Mouse (Mus musculus) fat pad, adult 2 months (tissue): ENCODE measurements at regions not wholly inside any gene's neighbourhood (a gene's known extent, or its start where the extent isn't known, plus 50 kb on each side); places are given as distances from the start of the nearest gene placed in this dataset.

Experiments
- DNase-seq: peaks from one replicate; pipeline ENCODE4 v3.0.0-alpha.2; 2011; ENCODE audit warnings: low read depth, low spot score; ENCODE audit errors: extremely low read depth

GRCm38 (mm10) chr3:115467850-115468249 lies 247.0 kb downstream of the S1pr1 start:
- no peak for DNase-seq

DNA sequence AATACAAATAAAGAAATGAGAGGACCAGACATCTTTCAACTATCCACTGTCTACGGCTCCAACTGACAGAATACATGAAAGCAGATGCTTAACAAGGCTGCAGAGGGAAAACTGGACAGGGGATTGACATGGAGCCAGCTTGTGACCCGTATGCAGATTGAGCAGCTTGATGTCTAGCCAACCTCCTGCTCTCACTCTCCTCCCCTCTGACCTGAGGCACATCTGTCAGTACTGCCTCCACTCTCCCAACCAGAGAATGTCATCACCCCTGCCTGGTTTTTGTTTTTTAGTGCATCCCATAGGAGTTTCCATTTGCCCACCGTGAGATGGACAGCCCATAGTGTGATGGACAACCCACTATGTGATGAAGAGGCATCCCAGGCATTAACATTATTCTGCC lies 252.2 kb downstream of the S1pr1 start:
- no peak for DNase-seq
